Mouse (Mus musculus) embryonic fibroblast, embryonic 13.5 days (primary cell): Measurements from ENCODE around the gene Tns4. TPM values are rescaled to one million over a fixed set of nuclear protein-coding genes. Genes with fewer than 3 reads are reported as not detected.

Experiments used
- H3K27ac ChIP-seq: 2 replicates; pipeline ENCODE4 v1.5.1; 2012; ENCODE audit warnings: low read length, control low read depth, inconsistent platforms; ENCODE audit not compliant: insufficient read depth
- H3K4me1 ChIP-seq: 2 replicates; pipeline ENCODE4 v1.6.1; 2011; ENCODE audit warnings: low read length; ENCODE audit not compliant: control insufficient read depth, insufficient read depth
- H3K4me3 ChIP-seq: 2 replicates; pipeline ENCODE4 v1.5.1; 2011; ENCODE audit warnings: mild to moderate bottlenecking, control low read depth, low read length; ENCODE audit not compliant: insufficient read depth
- CTCF ChIP-seq: IDR thresholded peaks from 2 replicates; pipeline ENCODE4 v1.5.1; 2011; ENCODE audit warnings: mild to moderate bottlenecking, control low read depth, low read length, moderate library complexity, borderline replicate concordance; ENCODE audit not compliant: insufficient read depth
- POLR2A ChIP-seq: IDR thresholded peaks from 2 replicates; pipeline ENCODE4 v1.6.1; 2011; ENCODE audit warnings: low read depth, mild to moderate bottlenecking, control low read depth, low read length, moderate library complexity
- polyA plus RNA-seq: library from polyadenylated mRNA; stranded (reverse); fragments of >200 nt; gene quantifications from 2 replicates; pipeline ENCODE4 v1.2.4, GENCODE M21; 2011; ENCODE audit warnings: low read depth; ENCODE audit not compliant: missing spikeins, insufficient read length

Gene Tns4
- polyA plus RNA-seq, 1 experiment: not detected

DNA sequence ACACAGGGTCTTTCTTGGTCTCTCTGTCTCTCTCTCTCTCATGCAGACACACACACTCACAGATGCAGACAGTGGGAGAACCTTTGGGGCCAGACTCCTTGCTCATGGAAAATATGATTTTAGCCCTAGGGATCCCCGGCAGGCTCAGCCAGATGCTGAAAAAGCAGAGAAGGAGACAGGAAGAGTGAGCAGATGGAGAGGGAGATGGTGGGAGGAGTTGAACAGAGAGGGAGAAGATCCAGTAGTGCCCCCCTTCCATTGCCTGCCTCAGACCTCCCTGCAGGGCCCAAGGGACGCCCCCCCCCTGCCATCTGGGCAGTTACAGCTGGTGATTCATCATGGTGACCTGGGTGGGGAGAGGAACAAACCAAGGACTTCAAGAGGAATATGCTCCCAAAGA lies 41.5 kb downstream of the Tns4 start:
- no peak overlapping the region for H3K4me3 ChIP-seq
- TF ChIP-seq POLR2A: no peak
- TF ChIP-seq CTCF: no peak
- H3K4me1 ChIP-seq: peaks cover 5% of the 10 kb centered on the region; the same call in 1 of the 2 replicates
- H3K27ac ChIP-seq: peak overlapping the region; percentile 50

DNA sequence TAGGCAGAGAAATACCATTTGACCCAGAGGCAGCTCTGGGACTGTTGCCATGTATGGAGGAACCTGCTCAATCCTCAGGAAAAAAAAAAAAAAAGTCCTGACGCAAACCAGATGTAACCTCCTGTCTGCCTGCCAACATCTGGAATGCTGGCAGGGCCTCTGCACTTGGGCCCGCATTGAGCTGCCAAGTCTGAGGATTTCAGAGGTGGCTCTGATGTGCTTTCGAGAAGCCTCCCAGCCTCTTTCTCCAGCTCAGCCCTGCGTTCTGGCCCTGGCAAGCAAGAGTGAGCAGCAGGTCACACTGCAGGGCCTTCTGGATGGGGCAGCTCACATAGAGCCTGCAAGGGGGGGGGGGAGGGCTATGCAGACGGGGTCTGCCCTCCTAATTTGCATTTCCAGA lies 42.0 kb downstream of the Tns4 start:
- H3K27ac ChIP-seq: peak overlapping the region; percentile 83
- H3K4me3 ChIP-seq: no peak overlapping the region
- peaks cover 5% of the 10 kb centered on the region; the same call in 1 of the 2 replicates for H3K4me1 ChIP-seq
- TF ChIP-seq POLR2A (no peak; the same call in 1 of the 2 replicates), CTCF (no peak)

DNA sequence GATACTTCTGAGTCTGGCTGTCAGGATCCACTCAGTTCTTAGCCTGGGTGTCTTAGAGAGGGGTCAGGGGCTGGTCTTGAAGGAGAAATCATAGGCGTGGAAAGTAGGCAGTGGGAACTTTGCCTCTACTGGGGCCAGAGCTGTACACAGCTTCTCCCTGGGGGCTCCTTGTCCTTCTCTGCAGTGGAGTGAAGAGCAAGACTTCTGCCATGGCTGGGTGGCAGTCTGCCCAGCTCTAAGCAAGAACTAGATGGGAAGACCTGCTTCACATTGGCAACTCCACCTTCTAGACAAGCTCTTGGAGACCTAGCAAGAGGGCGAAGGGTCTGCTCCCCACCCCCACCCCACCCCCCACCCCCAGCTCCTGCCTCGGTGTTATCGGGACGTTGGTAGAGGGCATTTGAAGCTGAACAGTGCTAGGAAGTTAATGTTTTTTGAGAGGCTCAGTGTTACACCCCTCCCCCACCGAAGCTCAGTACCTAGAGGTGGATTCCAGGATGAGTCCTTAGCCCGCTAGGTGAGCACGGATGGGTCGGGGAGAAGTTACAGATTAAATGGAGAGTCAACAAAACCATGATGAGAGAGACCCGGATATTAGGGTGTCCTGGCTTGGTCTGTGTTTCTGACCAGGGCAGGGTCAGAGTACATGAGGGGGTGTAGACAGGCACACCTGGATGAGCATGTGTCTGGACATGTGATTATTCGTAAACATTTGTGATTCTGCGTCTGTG lies 43.8 kb downstream of the Tns4 start:
- H3K27ac ChIP-seq: no peak overlapping the region
- no peak for TF ChIP-seq CTCF
- no peak for TF ChIP-seq POLR2A
- H3K4me1 ChIP-seq: peaks cover 5% of the 10 kb centered on the region; the same call in 1 of the 2 replicates
- no peak overlapping the region for H3K4me3 ChIP-seq

DNA sequence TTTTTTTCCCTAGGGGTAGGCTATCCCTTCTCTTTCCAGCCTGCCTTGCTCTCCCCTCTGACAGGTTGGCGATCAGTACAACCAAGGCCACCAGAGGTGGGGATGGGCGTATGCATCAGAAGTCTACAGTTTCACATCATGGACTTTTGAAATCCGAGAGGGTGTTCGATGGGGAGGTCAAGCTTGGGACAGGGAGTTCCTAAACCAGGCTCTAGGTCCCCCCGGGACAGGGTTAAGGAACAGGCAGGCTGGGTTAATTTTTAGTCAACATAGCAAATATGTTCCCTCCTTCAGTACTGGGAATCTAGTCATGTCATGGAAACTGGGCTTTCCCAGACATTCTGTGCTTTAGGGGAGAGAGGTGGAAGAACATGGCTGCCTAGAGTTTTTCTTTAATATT lies 44.8 kb downstream of the Tns4 start:
- TF ChIP-seq POLR2A (no peak), CTCF (no peak)
- no peak overlapping the region for H3K27ac ChIP-seq
- no peak overlapping the region for H3K4me3 ChIP-seq
- peaks cover 5% of the 10 kb centered on the region; the same call in 1 of the 2 replicates for H3K4me1 ChIP-seq

DNA sequence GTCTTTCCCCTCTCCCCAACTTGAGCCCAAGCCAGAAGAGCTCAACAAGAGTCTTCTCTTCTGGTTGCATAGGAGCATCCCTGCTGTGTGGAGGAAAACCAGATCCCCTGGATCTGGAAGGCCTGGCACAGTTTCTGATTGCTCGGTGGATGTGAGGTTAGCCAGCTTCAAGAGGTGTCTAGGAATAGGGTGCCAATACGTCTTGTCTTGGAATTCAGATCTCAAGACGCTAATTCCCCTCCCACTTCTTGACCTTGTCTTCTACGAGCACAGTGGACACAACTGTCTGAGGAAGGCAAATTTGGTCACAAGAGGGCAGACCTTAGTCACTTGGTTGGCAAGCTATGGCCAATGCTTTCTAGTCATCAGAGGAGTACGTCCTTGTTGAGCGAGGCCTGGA lies 45.5 kb downstream of the Tns4 start:
- H3K27ac ChIP-seq: no peak overlapping the region
- TF ChIP-seq POLR2A (no peak), CTCF (no peak)
- peaks cover 5% of the 10 kb centered on the region; the same call in 1 of the 2 replicates for H3K4me1 ChIP-seq
- H3K4me3 ChIP-seq: no peak overlapping the region

DNA sequence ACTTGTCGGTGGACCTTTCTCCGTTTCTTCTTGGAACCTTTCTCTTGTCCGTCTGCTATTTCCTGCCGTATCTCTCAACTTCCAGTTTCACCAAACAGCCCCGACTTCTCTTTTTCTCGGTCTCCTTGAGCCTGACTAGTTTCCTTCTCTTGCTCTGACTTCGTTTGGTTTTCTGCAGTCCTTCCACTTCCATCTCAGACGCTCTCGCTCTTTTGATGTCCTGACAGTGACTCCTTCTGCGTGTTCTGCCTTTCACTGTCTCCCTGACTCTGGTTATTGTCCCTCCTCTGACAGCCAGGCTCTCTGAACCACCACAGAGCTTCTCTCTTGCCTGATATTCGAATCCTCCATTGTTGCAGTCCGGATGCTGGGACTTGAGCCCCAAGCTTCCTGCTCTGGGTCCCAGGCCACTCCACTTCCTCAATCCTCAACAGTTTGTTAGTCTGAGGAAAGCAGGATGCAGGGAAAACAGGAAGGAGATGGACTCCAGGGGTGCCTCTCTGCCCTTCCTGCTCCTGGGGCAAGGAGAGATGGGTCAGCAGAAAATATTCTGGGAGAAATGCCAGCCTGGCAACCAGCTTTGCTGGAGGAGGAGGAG lies 46.2 kb downstream of the Tns4 start:
- peak overlapping the region; percentile 30 for H3K4me3 ChIP-seq
- peak overlapping the region; percentile 20; the same call in 1 of the 2 replicates for H3K27ac ChIP-seq
- peaks cover 5% of the 10 kb centered on the region; the same call in 1 of the 2 replicates for H3K4me1 ChIP-seq
- peak; percentile 41 for TF ChIP-seq POLR2A
- TF ChIP-seq CTCF: no peak

DNA sequence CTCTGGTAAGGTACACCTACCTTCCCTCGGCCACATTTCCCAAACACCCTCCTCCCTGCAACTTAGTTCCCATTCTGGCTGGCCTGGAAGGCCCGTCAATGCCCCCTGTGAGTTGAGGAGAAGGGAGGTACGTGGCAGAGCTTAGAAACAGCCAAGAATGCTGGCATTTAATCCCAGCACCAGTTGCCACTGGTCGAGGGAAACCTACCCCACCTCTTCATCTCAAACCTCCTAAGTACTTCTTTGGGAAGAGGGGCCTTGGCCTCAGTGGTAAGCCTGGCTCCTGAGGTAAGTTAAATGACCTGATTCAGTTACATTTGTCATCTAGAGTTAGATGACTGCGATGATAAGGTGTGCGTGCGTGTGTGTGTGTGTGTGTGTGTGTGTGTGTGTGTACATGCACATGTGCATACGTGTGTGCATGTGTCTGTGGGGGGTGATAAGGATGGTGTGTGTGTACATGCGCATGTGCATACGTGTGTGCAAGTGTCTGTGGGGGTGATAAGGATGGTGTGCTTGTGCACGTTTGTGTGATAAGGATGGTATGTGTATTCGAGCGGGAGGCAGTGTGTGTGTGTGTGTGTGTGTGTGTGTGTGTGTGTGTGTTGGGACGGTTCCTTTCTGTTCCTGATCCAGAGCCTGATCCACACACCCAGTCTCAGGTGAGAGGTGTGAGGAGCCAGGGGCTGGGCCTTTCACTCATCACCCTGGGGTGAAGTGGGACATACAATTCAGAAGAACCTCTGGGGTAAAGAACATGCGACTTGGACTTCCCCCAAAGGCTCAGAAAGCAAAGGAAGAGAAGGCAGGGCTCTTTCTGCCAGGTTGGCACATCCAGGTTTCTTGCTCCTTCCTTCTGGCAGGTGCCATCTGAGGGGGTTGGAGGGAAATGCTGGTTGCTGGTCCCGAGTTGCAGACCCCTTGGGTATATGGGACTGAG lies 47.0 kb downstream of the Tns4 start:
- Histone ChIP-seq H3K27ac (peak overlapping the region; percentile 20; the same call in 1 of the 2 replicates), H3K4me3 (peak overlapping the region; percentile 30), H3K4me1 (no peaks in the 10 kb centered on the region)
- peak; percentile 39; the same call in 1 of the 2 replicates for TF ChIP-seq POLR2A
- no peak for TF ChIP-seq CTCF

DNA sequence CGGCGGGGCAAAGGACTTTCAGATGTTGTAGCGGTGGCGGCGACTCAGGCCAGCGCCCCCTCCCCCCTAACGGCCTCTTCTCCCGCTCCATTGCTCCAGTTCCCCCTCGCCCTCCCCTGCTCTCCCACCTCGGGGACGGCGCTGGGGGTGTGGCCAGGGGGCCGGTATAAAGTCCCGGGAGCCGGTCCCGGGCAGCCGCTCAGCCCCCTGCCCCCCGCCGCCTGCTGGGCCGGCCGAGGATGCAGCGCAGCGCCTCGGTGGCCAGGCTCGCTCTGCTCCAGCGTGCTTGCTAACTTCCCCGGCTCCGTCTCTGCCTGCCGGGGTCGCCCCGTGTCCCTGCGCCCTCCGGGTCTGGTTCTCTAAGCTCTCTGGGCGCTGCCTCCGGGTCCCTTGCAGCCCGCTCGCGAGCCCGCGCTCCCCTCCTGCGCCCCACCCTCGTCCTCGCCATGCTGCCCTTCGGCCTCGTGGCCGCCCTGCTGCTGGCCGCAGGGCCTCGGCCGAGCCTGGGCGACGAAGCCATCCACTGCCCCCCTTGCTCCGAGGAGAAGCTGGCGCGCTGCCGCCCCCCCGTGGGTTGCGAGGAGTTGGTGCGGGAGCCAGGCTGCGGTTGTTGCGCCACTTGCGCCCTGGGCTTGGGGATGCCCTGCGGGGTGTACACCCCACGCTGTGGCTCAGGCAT lies 47.9 kb downstream of the Tns4 start, which contains the start of gene Igfbp4:
Gene Igfbp4, plus strand, starts transcription at position 194 of the 679 bp plus-strand sequence.
- TF ChIP-seq POLR2A (peak; percentile 82), CTCF (no peak)
- Histone ChIP-seq H3K27ac (peak within 1 kb of the TSS; percentile 4; the same call in 1 of the 2 replicates), H3K4me3 (peak within 1 kb of the TSS; percentile 30), H3K4me1 (no peaks in the 10 kb centered on the region)
